Mouse (Mus musculus) testis, postnatal 14 days (tissue): ENCODE results near the gene D430041D05Rik.
"Not testable (repeated sequence)": the region's sequence is repeated elsewhere in the genome, so short reads cannot be mapped to it uniquely, and the experiment has no call there.

Experiments used
- DNase-seq: peaks from one replicate; pipeline ENCODE4 v3.0.0; 2021; ENCODE audit warnings: low spot score

The D430041D05Rik gene

DNA sequence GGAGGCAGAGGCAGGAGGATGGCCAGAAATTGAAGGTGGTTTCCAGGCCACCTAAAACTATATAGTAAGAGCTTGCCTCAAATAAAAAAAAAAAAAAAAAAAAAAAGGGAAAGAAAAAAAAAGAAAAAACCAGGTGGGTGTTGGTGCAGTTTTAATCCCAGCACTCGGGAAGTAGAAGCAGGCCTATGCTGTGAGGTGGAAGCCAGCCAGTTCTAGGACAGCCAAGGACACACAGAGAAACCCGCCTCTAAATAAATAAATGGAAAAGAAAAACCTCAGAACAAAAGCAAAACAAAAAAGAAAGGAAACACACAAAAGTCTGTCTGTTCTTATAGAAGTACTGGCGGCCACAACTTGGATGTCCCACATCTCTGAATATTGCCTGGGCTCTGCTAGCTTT is 295.9 kb downstream of the D430041D05Rik start:
- DNase-seq = no peak

- DNase-seq = not testable (repeated sequence)
Measured at GRCm38 (mm10) chr2:104113563-104113962, 297.2 kb downstream of the D430041D05Rik start.

- DNase-seq = not testable (repeated sequence)
Measured at GRCm38 (mm10) chr2:104111170-104111797, 299.5 kb downstream of the D430041D05Rik start.

DNA sequence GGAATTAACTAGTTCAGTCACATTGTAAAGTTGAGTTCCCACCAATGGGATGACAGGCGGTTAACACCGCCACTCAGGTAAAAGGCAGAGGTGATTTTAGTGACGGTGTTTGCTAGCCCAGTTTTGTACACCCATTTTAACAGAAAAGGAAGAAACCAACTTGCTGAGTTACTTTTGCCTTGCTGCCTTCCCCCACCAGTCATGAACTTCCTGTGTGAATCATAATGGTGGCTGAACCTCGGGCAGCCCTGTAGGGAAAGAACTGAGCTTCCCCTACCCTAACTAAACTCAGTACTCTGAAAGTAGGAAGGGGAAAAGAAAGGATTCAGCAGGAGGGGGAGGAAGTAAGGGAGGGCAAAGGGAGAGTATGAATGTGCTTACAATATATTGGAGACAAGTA is 300.8 kb downstream of the D430041D05Rik start:
- no peak for DNase-seq

DNA sequence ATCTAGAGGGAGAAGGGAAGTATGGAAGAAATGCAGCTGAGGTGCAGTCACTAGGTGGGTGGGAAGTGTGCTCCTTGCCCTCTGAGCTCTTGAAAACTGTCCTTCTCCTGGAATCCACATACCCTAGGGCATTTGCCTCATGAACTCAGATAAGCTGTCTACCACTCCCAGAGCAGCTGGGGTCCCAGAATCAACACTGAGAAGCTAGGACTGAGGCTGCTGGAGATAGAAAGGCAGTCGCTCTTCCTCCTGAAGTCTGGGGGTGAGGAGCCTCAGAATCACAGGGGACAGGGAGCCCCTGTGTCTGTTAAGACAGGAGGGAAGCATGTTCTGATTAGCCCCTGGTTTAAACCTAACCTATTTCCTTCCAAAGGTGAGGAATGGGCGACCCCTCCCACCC is 301.3 kb downstream of the D430041D05Rik start:
- no peak for DNase-seq

GRCm38 (mm10) chr2:104109021-104109420 is 301.8 kb downstream of the D430041D05Rik start:
- DNase-seq = not testable (repeated sequence)

GRCm38 (mm10) chr2:104104800-104105199 is 306.0 kb downstream of the D430041D05Rik start:
- DNase-seq = no peak

GRCm38 (mm10) chr2:104099946-104100345 is 310.9 kb downstream of the D430041D05Rik start:
- DNase-seq = no peak

- no peak for DNase-seq
Measured at GRCm38 (mm10) chr2:104099231-104099585, 311.6 kb downstream of the D430041D05Rik start.

DNA sequence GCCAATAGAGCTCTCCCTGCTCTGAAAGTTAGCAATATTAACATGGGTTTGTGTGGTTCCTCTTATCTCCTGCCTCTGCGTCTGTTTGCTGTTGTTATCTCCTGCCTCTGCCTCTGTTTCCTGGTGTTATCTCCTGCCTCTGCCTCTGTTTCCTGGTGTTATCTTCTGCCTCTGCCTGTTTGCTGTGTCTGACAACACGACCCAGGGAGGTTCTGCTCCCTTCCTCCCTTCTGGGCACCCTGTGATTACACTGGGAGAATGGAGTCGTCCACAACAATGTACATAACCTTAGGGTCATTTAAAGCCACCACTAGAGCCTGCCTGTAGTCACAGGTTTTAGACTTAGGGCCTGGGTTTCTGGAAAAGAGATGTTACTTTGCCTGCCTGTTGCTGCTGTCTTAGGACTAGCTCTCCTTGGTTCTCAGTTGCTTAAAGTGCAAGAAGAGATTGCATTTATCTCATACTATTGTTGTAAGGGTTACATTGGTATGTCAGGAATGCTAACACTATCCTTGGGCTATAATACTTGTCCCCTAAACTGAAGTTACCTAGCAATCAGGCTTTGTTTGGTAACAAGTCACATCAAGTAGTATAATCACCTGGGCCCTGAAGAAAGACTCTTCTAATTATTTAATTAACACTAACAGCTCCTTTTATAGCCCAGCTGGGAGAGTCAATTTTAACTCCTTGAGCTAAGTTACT is 312.1 kb downstream of the D430041D05Rik start:
- DNase-seq = no peak

- DNase-seq = not testable (repeated sequence)
Measured at GRCm38 (mm10) chr2:104097396-104097795, 313.4 kb downstream of the D430041D05Rik start.

GRCm38 (mm10) chr2:104096796-104097195 is 314.0 kb downstream of the D430041D05Rik start:
- not testable (repeated sequence) for DNase-seq

DNA sequence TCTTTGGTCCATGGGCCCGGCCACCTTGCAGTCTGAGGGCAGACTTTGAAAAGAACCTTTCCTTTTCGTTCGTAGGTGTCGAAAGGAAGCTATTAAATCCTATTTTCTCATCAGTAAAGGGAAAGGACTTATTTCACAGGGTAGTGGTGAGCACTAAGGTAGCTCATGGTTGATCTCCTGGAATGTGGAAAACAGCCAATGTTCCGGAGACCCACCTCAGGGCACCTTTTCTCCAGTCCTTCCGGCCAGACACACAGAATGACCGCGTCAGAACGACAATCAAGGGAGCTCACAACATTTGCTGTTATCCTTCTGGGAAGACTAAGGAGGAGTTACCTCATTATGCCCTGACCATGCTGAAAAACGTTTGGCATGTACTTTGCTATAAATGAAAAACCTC is 314.6 kb downstream of the D430041D05Rik start:
- no peak for DNase-seq

- peak; percentile 66 for DNase-seq
Measured at GRCm38 (mm10) chr2:104095741-104096213, 315.0 kb downstream of the D430041D05Rik start, which contains the start of gene Cd59a. Gene Cd59a (plus strand): TSS chr2:104095801.

GRCm38 (mm10) chr2:104093305-104093704 is 317.5 kb downstream of the D430041D05Rik start:
- DNase-seq = no peak
